Mouse (Mus musculus) small intestine, adult 2 months (tissue): ENCODE data around the gene Map1b.

Experiments
- CTCF ChIP-seq: fragments of 200-500 bp; IDR thresholded peaks from 2 replicates; pipeline ENCODE4 v1.5.1; 2012; ENCODE audit warnings: low read depth, mild to moderate bottlenecking, control low read depth, inconsistent platforms, low read length, moderate library complexity, mixed read lengths; ENCODE audit not compliant: insufficient replicate concordance, insufficient read length; ENCODE audit errors: extremely low read depth
- POLR2A ChIP-seq: fragments of 200-500 bp; IDR thresholded peaks from 2 replicates; pipeline ENCODE4 v1.6.1; 2012; ENCODE audit warnings: low read depth, mild to moderate bottlenecking, control low read depth, inconsistent platforms, low read length, moderate library complexity

GRCm38 (mm10) chr13:99539288-99539687 lies 22.9 kb upstream of the Map1b start:
- TF ChIP-seq POLR2A (no peak), CTCF (no peak)
